Mouse (Mus musculus): ENCODE data around the gene Fbh1. TPM values are rescaled to one million over a fixed set of nuclear protein-coding genes. Genes with fewer than 3 reads are reported as not detected.

Gene Fbh1
- 39.6 and 51.9 TPM in 2 replicates for polyA plus RNA-seq (2021; fragmentation: Nextera tagmentation)
- long read RNA-seq, experiment 1, transcript Fbh1-201 (21 exons, 3,567 nt) = major isoform, 199 of 390 reads
- long read RNA-seq, experiment 1, partial matches to known transcripts = 32 of 390 reads
- long read RNA-seq, experiment 1, other reads (novel, unspliced or antisense) = 159 of 390 reads
- long read RNA-seq, experiment 2, transcript Fbh1-201 (21 exons, 3,567 nt) = major isoform, 23 of 47 reads
- long read RNA-seq, experiment 2, partial matches to known transcripts = 12 of 47 reads
- long read RNA-seq, experiment 2, other reads (novel, unspliced or antisense) = 12 of 47 reads

DNA sequence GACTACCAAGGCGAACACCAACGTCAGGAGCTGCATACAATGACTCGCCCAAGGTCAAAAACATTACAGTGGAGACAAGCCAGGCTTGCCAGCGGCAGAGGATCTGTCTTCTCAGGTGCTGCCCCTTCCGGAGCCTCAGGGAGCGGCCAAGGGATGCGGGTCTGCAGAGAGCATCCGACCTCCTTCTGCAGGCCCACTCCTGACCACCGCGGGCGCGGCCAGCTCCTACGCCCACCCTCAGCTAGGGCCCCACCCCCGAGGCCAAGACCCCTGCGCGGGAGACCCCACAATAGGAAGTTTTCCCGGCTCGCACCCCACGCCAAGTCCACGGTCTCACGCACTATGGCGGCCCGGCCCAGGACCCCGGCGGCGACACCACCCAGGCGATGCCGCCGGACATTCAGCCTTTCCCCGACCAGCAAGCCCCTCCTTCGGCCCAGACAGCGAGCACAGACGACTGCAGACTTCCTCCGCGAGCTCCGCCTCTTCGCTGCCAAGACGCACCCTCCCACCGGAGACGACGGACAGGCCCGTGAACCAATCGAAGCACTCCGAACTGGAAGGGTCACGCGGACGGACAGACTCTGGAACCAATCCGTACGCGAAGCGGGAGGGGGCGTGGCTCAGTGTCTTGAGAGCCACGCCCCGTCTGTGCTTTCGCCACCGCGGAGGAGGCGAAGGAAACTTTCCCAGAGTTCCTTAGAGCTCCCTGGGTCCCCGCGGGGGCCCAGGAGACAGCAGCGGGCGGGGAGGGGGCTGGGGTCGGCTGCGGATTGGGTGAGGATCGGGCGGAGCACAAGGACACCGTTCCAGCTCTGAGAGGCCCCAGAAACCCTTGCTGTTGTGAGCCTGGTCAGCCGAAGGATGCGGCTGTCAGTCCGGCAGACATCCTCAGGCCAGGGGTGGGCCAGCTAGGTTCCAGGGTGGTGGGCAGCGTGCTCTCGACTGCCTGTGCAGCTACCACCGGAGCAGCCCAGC lies at the start of gene Fbh1, which contains the start of gene Ankrd16:
TSS of gene Fbh1 (minus strand) at position 492 of the 978 bp plus-strand sequence.
TSS of gene Ankrd16 (plus strand) at position 786 of the 978 bp plus-strand sequence.

DNA sequence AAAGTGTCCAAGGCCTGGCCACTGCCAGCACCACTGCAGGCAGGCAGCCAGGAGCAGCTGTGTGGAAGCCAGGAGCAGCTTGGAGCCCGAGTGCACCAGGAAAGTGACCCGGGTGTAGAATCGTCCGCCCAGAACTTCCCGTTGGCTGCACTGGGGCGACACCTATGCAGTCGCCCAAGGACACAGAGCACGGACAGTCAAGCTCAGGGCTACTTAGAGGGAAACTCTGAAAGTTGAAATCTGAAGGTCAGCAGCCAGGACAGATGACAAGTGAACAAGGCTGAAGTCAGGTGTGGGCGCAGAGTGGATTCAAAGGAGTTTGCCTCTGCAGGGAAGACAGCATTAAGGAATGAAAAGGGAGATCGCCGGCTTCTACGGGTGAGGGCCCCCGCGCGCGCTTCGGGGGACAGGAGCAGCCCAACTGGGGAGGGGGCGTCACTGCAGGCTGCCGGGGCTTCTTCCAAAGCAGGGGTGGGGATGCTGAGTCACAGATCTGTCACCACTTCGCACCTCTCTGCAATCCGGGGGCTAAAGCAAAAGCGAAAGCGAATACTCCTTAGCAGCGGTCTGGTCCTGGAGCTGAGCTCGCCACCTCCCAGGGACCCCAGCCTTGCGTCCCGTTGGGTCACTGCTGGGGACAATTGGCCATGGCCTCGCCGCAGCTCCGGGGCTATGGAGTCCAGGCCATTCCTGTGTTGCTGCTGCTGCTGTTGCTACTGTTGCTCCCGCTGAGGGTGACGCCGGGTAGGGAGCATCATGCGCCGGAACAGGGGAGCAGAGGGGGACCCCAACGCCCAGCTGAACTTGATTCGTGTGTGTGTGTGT lies 72.0 kb downstream of the Fbh1 start, which contains the start of gene Il15ra:
TSS of gene Il15ra (plus strand) at position 90 of the 825 bp plus-strand sequence.

Other genes starting within 250 kb of the Fbh1 start
- 3.8 and 5.9 TPM in 2 replicates for gene Pfkfb3, start 223.5 kb downstream of the Fbh1 start, polyA plus RNA-seq (2021; fragmentation: Nextera tagmentation)
- 47.5 and 56.9 TPM in 2 replicates for gene Rbm17, start 173.4 kb downstream of the Fbh1 start, polyA plus RNA-seq (2021; fragmentation: Nextera tagmentation)
- gene Gm17490, start 151.3 kb downstream of the Fbh1 start, polyA plus RNA-seq (2021; fragmentation: Nextera tagmentation) = not detected in 2 replicates
- gene Il2ra, start 134.8 kb downstream of the Fbh1 start, polyA plus RNA-seq (2021; fragmentation: Nextera tagmentation) = not detected in 2 replicates
- gene Il15ra, start 72.3 kb downstream of the Fbh1 start, polyA plus RNA-seq (2021; fragmentation: Nextera tagmentation) = 3.7 and 4.5 TPM in 2 replicates
- gene Ankrd16, start 294 bp upstream of the Fbh1 start, polyA plus RNA-seq (2021; fragmentation: Nextera tagmentation) = 7.8 and 9.5 TPM in 2 replicates

All from left cerebral cortex, adult 6 months (tissue).